Mouse (Mus musculus): ENCODE results near the gene Zfp444.

Gene Zfp444

DNA sequence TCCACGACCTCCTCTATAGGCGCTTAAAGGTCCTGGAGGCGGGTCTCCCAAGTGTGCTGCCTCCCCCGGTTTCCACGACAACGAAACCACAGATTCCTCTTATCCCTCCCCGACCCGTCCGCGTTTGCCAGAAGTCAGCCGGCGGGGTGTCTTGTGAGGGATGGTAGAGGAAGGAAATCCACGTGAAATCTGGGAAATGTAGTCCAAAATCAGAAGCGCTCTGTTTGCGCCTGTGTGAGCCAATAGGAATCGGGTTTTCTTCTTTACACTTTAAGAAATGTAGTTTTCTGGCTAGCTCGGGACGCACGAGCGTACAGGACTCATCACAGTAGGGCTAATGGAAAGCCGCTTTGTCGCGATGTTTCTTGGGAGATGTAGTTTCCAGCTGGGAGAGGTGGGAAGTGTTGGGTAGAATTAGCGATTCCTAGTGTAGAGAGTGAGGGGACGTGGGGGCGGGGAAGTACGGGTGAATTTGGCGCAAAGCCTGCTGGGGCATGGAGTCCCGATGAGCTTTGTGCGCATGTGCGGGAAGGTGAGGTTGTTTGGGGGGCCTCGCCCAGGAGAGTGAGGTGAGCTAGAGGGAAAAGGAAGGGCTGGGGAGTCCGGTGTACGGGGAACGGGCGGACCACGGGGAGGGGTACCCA, at the start of gene Zfp444:
Gene Zfp444, plus strand, starts transcription at position 221 of the 644 bp plus-strand sequence.
- peak; percentile 87 for DNase-seq (ENCODE audit: extremely low read depth, low read depth, low spot score)

DNA sequence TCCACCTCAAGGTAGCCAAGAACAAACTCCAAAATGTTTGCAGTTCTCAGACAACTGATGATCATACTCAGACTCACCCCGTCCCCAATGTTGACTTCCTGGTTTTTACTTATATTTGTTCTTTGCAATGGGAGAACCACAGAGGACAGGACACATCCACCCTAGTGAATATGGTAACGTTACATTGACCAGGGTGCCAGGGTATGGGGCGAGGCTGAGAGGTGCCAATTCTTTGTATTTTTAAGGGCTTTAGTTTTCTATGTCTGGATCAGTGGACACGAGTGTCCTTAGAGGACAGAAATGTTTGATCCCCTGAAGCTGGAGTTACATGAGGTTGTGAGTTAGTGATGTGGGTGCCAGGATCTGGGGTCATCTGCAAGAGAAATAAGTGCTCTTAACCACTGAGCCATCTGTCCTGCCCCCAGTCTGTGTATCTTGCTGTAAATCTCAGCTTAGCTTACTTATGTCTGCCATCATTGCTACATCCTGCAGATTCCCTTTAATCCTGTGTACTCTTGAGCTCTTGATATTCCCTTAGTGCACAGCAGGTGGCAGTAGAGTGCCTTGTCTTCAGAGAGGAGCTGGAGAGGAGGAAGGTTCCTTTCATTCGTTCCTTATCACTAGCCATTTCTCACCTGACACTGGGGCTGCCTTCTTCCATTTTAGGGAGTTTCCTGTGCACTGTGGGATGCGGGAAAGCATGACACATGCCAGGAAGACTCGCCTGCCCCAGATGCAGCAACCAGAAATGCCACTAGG, 45.2 kb upstream of the Zfp444 start:
- DNase-seq (ENCODE audit: extremely low read depth, low read depth, low spot score) = no peak

DNA sequence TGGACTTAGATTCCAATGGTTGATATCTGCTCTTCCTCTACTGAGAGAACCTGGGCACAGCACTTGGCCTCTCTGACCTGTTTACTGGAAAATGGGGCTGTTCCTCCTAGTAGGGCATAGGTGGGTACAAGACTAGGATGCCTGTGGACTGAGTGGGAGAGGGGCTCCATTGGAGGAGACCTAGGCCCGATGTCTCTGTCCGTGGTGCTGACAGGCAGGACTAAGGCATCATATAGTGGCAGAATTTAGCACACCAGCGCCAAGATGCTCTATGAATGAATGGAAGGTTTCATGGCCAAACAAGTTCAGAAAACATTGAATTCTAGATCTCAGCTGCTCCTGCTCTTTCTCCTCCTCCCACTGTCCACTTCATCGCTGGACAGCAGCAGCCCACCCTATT, 41.7 kb upstream of the Zfp444 start:
- DNase-seq (ENCODE audit: extremely low read depth, low read depth, low spot score) = no peak

DNA sequence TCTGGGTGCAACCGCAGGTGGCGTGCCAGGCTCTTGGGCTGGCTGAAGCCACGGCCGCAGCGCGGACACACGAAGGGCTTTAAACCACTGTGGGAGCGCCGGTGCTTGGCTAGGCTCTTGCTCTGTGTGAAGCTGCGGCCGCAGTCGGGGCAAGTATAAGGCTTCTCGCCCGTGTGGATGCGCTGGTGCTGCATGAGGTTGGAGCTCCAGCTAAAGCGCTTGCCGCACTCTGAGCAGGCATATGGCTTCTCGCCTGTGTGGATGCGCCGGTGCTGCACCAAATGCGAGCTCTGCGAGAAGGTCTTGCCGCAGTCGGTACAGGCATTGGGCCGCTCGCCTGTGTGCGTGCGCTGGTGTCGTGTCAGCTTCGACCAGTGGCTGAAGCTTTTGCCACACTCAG, 39.4 kb upstream of the Zfp444 start:
- no peak for DNase-seq (ENCODE audit: extremely low read depth, low read depth, low spot score)

DNA sequence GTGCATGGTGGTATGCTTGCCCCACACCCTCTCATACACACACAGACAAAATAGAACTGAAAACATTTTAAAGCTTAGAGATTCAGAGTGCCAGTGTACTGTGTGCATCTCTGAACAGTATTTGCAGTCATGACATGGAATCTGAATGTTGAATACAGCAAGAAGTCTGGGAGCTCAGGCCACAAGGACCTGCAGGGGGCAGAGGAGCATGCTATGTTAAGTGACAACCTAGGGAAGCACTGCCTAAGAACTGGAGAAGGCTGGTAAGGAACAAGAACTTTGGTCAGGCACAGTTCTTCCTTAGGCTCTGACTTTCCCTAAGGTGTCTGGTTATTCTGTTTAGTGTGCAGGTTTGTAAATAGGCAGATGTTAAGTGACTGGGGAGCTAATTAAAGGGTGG, 35.5 kb upstream of the Zfp444 start:
- DNase-seq (ENCODE audit: extremely low read depth, low read depth, low spot score) = no peak

DNA sequence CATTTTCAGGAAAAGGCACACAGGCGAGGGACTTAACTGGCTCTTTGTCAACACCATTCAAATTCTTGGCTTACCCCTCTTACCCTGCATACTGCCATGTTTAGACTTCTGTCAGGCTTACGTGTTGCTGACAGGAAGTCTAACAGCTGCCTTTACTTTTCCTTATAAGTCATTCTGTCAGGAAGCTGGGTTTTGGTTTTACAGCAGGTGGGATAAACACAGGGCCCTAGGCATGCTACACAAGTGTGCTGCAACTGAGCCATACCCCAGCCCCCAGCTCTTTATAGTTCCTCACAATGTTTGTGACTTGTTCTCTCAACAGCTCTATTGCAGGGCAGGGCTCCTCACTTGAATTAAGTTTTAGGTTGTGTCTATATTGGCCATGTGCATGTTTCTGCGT, 32.7 kb upstream of the Zfp444 start:
- DNase-seq (ENCODE audit: extremely low read depth, low read depth, low spot score) = no peak

DNA sequence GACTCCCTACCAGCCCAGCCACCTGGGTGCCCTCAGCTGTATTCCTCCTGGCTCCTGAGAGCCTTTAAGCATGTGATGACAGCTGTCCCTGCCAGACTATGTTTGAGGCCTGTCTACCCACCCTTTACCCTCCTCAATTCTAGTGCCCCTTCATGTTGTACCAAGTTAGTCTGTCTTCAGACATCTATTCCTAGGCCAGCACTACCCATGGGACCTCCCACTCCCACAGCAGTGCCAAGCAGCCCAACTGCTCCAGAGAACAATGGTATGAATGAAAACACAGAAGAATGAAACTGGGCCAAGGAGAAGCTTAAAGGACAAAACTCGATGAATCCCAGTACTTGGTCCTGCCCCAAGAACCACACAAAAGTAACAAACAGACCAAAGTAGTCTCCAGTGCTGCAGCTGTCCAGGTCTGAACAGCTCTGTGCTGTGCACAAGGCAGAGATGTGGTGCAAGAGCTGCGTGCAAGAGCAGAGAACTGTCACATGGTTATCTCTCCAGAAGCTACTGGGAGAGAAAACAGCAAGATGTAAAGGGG, 28.0 kb upstream of the Zfp444 start:
- DNase-seq (ENCODE audit: extremely low read depth, low read depth, low spot score) = no peak

DNA sequence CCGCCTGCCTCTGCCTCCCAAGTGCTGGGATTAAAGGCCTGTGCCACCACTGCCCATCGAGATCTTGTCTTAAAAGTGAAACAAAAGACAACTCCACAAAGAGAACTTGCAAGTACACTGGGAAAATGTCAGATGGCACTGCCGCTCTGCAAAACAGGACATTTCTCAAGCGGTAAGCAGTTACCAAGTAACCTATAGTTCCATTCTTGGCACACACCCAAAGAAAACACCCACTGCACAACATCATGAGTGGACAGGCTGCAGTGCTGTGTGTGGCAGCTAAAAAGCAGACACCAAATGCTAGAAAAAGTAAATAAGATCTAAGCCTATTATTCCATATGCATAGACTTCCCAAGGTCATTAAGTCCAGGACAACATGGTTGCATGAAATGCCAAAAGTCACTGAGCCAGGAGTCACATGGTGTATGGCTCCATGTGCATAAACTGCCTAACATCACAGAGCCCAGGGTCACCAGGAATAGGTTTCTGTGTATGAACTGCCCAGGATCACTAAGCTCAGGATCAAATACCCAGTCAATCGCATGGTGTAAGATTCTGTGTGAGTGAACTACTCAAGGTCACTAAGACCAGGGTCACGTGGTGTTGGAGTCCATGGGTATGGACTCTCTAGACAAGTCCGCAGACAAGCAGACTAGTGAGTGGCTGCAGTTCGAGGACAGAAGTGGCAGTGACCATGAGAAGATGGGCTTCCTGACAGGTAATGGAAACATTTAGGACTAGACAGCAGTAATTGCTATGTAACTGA, 26.4 kb upstream of the Zfp444 start:
- no peak for DNase-seq (ENCODE audit: extremely low read depth, low read depth, low spot score)

DNA sequence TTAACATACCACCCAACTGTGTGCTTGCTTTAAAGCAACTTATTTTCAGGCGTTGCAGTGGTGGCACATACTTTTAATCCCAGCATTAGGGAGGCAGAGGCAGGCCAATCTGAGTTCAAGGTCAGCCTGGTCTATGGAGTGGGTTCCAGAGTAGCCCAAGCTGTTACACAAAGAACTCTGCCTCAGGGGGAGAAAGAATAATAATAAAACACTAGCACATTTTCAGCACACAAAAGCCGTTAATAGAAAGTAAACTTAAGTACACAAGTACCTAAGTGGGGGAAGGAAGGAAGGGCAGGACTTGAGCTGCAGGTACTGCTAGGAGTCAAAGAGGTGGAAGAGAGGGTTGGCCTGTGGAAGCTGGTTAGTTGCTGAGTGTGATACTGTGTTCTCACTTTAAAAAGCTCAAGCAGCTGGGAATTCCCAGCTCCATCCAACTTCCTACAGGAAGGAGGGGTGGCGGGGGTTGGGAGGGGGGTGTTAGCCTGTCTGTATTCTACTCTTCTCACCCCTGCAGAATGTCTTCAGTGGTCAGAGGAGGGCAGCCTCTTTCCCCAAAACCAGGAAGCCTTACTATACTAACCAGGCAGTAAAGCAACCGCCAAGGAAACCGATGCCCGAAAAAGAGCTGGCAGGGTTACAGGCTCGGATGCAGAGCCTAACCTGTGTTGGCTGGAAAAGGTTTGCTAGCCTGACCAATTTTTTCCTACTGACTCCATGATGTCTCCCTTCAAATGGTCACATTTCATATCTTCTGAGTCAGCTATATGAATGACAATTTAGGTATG, 25.6 kb upstream of the Zfp444 start:
- no peak for DNase-seq (ENCODE audit: extremely low read depth, low read depth, low spot score)

DNA sequence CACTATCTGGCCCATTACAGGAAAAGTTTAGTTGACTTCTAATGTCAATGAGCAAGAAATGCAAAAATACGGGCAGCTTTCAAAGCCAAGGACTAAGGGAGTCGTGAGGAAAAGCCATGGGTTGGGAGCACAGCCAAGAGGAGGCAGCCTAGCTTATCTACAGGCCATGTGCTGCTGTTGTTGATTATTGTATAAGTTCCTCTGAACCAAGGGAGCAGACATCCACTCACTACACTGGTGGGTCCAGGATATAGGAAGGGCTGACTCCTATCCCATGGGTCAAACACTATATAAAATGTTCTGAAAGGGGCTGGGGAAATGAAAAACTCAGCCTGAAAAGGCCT, 25.1 kb upstream of the Zfp444 start:
- DNase-seq (ENCODE audit: extremely low read depth, low read depth, low spot score) = no peak

DNA sequence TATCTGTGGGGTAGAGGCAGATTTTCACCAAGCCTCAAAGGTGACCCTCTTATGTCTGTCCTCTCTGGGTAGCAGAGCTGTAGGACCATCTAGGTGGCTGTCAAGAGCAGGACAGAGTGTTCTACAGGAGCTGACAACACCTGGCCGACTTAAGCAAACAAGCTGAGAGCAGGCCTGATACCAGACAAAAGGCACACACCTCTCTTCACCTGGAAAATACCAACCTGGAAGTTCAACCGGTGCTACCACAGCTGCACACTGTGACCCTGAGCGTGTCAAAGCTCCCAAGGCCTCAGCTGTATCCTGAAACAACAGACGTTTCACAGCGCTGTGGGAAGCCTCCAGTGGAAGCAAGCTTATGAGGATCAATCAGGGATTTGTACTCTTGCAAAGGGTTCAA, 24.3 kb upstream of the Zfp444 start:
- no peak for DNase-seq (ENCODE audit: extremely low read depth, low read depth, low spot score)

DNA sequence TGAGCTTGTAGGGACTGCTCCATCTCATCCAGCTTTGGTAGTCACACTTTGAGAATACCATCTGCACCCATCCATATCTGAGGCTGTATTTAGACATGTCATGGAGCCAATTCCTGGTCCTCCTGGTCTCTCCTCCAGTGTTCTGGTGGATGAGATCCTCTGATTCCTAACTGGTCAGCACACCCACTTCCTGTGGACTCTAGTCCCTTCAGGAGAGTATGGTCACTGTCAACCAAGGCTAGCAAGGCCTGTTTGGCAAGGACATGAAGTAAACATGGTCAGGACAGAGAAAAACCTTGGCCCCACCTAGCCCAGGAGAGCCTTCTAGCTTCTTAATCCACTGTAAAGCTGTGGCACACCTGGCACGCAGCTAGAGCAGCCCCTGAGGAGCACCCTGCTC, 20.8 kb upstream of the Zfp444 start:
- no peak for DNase-seq (ENCODE audit: extremely low read depth, low read depth, low spot score)

DNA sequence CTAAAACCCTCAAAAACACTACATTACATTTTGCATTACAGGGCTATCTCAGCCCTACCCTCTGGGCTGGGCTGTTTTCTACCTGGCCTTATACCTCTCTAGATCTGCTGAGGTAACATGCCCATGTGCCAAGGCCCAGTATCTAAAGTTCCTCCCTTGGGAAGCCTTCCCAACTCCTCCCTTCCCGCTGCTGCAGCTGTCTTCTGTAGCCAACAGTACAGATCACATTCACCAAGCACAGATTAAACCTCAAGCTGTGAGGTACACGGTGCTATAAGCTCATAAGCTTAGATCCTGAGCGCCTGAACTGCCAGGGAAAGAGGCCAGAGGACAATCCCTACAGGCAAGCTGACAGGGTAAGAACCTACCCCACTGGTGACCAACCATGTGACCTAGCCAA, 20.0 kb upstream of the Zfp444 start:
- peak; percentile 56 for DNase-seq (ENCODE audit: extremely low read depth, low read depth, low spot score)

DNA sequence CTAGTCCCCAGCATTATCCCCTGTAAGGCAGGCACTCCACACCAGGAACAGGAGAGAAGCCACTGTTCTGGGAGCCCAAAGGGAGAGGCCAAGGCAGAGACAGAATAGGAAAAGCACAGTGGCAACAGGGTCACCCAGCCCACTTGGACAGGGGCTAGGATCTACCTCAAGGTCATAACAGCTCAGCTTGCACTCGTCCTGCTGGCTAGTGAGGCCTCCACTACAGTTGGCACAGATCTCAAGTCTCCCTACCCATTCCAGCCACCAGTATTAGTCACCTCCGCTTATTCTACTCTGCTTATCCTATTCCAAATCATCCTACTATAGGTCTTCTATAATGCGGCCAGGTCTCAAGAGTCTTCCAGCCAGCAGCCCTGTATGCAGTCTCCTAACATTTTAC, 18.9 kb upstream of the Zfp444 start:
- DNase-seq (ENCODE audit: extremely low read depth, low read depth, low spot score) = no peak

DNA sequence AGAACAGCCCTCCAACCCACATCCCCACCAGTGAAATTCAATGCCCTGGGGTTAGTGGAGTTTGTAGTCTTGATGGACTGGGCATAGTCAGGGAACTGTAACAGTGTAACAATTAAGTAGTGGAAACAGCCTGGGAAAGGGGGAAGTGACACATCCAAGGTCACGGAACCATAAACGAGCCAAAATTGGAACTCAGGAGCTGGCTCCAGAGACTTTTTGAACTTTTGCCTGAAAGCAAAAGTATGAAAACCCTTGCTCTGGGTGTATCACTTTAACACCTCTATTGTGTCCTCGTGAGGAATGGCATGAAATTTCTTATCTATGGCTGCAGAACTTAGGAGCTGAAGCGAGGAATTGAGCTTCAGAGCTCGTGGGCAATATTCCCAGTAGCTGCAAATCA, 17.9 kb upstream of the Zfp444 start:
- no peak for DNase-seq (ENCODE audit: extremely low read depth, low read depth, low spot score)

DNA sequence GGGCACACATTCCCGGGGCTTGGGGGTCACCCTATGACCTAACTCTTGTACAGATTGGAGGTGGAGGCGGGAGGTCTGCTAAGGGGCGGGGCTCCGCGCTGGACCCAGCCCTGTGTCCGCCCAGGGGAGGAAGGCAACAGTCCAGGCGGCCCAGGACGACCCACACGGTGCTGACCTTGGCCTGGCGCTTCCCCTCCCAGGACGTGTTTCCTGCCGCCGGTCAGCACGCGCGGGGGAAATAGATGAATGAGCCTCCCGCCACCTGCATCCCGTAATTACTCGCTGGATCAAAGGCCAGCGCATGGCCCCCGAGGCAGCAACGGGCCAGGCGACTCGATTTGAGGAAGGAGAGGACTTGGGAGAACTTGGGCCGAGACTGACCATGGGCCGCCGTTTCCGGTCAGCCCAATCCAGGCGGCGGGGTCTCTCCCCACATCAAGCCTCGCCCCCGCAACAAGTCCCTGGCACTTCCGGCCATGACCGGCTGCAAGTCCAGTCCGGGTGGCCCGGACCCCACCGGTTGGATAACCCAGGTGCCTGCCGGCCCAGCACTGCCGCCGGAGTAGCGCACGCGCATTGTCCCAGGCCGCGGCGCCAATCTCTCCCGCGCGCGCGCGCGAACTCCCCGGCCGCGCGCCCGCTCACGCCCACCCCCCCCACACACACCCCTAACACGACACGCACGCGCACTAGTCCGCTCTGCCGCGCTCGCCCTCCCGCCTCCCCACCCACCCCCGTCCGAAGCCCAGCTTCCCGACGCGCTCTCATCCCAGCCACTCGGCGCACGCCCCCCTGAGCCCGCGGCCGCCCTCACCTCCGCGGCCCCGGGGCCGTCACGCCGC, 16.8 kb upstream of the Zfp444 start:
- no peak for DNase-seq (ENCODE audit: extremely low read depth, low read depth, low spot score)

DNA sequence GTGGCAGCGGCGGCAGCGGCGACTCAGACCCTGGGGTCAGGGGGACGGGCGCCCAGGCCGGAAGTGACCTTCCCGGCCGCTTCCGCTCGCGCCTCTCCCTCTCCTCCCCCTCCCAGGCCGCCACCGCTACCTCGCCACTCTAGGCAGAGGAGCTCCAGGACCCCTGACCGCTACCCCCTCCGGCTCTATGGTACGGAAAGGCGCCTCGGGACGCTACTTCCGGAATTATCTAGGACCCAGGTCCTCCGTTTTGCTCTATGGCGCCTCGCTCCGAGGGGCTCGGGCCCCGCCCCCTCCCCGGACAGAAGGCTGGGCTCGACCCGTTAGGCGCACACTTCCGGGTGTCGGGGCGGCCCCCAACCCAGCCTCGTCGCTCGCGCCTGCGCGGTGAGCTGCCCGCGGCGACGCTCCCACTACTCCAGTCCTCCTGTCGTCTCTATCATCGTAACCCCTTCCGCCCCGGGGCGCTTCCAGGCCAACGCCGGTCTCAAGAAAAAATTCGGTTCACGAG, 16.1 kb upstream of the Zfp444 start, which contains the start of gene Zfp787:
Gene Zfp787, minus strand, starts transcription at position 97 of the 511 bp plus-strand sequence.
- DNase-seq (ENCODE audit: extremely low read depth, low read depth, low spot score) = no peak

DNA sequence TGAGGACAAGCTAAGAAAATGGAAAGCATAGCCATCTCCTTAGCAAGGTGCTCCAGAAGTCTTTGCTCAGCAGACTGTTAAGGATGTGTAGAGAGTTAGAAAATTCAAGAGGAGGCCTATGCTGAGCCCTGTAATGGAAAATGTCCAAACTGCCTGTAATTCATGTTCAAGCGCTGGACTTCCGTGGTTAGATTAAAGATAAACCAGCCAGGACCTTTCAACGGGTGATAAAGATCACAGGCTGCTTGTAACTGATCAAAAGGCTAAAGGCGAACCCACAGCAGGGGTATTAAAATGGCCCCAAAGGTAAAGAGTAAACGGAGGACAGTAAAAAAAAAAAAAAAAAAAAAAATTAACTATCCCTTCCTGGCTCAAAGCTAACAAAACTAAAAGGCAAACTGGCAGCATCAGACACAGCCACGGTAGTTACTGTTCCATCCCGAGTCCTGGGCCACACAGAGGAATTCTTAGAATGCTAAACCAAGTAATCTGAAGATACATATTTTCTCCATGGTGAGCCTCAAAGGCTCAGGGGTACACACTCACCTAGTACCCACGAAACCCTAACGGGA, 15.0 kb upstream of the Zfp444 start:
- no peak for DNase-seq (ENCODE audit: extremely low read depth, low read depth, low spot score)

DNA sequence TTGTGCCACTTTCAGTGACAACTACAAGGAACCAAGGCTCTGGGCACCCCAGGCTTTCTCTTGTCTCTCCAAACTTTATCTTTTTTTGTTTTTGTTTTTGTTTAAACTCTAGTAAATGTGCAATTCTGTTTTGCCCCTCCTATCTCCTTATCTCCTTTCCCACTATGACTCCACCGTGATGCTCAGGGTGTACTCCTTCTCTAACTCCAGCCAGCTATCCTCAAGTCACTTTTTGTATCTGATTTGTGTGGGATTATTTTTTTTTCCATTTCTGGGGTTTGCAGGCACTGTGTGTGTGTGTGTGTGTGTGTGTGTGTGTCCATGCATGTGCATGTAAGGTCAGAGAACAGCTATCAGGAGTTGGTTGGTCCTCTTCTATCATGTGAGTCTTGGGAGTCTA, 14.5 kb upstream of the Zfp444 start:
- DNase-seq (ENCODE audit: extremely low read depth, low read depth, low spot score) = no peak

DNA sequence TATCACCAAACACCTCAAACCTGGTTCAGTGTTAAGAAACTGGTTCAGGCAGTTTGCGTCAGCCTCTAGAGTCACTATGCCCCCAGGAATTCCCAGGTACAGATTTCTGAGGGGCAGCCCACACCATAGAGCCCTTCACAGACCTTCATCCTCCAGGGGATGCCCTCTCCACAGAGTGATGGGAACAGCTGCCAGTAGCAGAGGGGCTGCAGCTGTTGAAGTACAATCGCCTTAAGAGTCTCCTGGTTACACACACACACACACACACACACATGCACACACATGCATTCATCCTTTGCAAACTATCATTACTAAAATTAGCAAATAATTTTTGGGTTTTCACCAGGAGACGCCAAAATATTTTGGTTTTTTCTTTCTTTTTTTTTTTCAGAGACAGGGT, 12.4 kb upstream of the Zfp444 start:
- no peak for DNase-seq (ENCODE audit: extremely low read depth, low read depth, low spot score)

All from fat pad, adult 2 months (tissue).